Mouse (Mus musculus) bone marrow macrophage, adult 2 months (primary cell): Measurements from ENCODE around the gene Exph5.
A peak's percentile ranks its signal among the peaks of the same experiment; 100 is the strongest.

Experiments
- CTCF ChIP-seq: IDR thresholded peaks from 2 replicates; pipeline ENCODE4 v1.5.1; 2012; ENCODE audit warnings: low read depth, mild to moderate bottlenecking, low read length, moderate library complexity
- POLR2A ChIP-seq: IDR thresholded peaks from 2 replicates; pipeline ENCODE4 v1.6.1; 2012; ENCODE audit warnings: mild to moderate bottlenecking, low read depth, low read length, borderline replicate concordance

DNA sequence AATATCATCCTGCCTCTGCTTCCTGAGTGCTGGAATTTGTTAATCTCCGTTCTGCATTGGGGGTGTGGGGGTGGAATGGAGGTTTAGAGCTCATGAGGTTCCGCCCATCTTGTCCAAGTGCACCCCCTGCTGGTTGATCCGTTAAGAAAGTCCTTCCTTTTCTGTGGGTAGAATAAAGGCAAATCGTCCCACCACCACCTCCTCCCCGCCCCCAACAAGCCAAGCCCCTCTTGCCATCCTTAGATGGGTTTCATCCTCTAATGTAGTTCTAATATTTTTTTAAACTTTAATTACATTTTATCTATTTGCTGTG is 96.9 kb downstream of the Exph5 start:
- no peak for TF ChIP-seq POLR2A
- TF ChIP-seq CTCF = peak; percentile 61
